Mouse (Mus musculus) liver, embryonic 14.5 days (tissue): ENCODE results near the gene A030005L19Rik.

ENCODE experiments used
- CTCF ChIP-seq: IDR thresholded peaks from 2 replicates; pipeline ENCODE4 v1.5.1; 2016; ENCODE audit warnings: antibody characterized with exemption, low read depth, control low read depth
- EP300 ChIP-seq: IDR thresholded peaks from 2 replicates; pipeline ENCODE4 v1.6.1; 2016; ENCODE audit warnings: antibody characterized with exemption, low read depth

- TF ChIP-seq CTCF (no peak), EP300 (no peak)
These were observed 12.6 kb upstream of the A030005L19Rik start for GRCm38 (mm10) chr1:82900567-82900966.
